13 mouse cellular contexts compared by ENCODE assay signal in the genomic region with DNA sequence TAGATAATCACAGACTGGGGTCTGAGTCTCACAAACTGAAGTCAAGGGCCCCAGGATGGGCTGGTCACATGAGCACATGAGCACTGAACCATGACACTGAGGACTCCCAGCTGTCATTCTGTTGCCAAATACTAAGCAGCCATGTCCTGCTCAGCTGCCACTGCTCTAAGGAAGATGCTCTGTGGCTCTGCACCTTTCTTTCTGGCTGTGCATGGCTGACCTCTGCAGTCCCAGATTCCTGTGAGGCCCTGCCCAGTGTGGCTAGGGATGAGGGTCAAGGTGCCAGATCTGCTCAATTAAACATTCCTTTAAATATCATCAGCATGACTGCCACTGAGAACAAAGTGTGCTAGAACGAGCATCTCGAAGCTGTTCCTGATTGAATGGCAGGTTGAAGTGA.
DNase-seq lines count a peak whose midpoint lies in the region; ATAC-seq and TF ChIP-seq lines count a peak whose summit lies in the region.
"Had no signal": no experiment of that assay in that cellular context is flagged by ENCODE, and none has a peak within 500 bp of the region (broad histone marks: within the 10 kb centered on the region; RNA-seq: fewer than 3 reads in every experiment).

No protein-coding gene starts in this region.

- H3K27ac ChIP-seq in forebrain, embryonic 13.5 days = peak overlapping the region; percentile 16; the same call in 1 of the 2 replicates
- no peak overlapping the region for H3K27ac ChIP-seq in forebrain, postnatal 0 days (ENCODE audit: low read depth, low read length)
- H3K27ac ChIP-seq in hindbrain, embryonic 11.5 days (ENCODE audit: low read depth, low read length) = no peak overlapping the region
- H3K27ac ChIP-seq in midbrain, embryonic 12.5 days (replicated peaks) = no peak overlapping the region
- no peak overlapping the region for H3K27ac ChIP-seq in intestine, embryonic 16.5 days (ENCODE audit: low read length)
- H3K27ac ChIP-seq: embryonic facial prominence, embryonic 13.5 days; limb, embryonic 10.5 days had no signal

- peak; percentile 16; the same call in 1 of the 2 replicates for ATAC-seq in forebrain, embryonic 13.5 days
- ATAC-seq in forebrain, postnatal 0 days = no peak
- ATAC-seq in hindbrain, embryonic 11.5 days (ENCODE audit: low FRiP score) = peak; percentile 75
- ATAC-seq in midbrain, embryonic 12.5 days (ENCODE audit: low FRiP score, low read depth) = peak; percentile 41; the same call in 1 of the 2 replicates
- ATAC-seq in intestine, embryonic 16.5 days = no peak

- TF ChIP-seq CTCF in forebrain, postnatal 0 days (IDR thresholded peaks at IDR 0.05; ENCODE audit: low read depth) = no peak

- peaks cover 34% of the 10 kb centered on the region for H3K4me1 ChIP-seq in forebrain, embryonic 13.5 days
- H3K4me1 ChIP-seq in forebrain, postnatal 0 days (ENCODE audit: insufficient read depth) = no peaks in the 10 kb centered on the region
- no peaks in the 10 kb centered on the region for H3K4me1 ChIP-seq in hindbrain, embryonic 11.5 days (replicated peaks; ENCODE audit: control insufficient read depth, insufficient read depth, low read length)
- H3K4me1 ChIP-seq in midbrain, embryonic 12.5 days = peaks cover 11% of the 10 kb centered on the region; the same call in 1 of the 2 replicates
- H3K4me1 ChIP-seq in intestine, embryonic 16.5 days (ENCODE audit: control insufficient read depth, insufficient read depth, low read length) = no peaks in the 10 kb centered on the region
- H3K4me1 ChIP-seq: embryonic facial prominence, embryonic 13.5 days had no signal

- no peak overlapping the region for H3K4me2 ChIP-seq in forebrain, embryonic 13.5 days
- no peak overlapping the region for H3K4me2 ChIP-seq in forebrain, postnatal 0 days (ENCODE audit: low read depth)
- no peak overlapping the region for H3K4me2 ChIP-seq in hindbrain, embryonic 11.5 days (replicated peaks; ENCODE audit: low read depth, low read length)
- H3K4me2 ChIP-seq in midbrain, embryonic 12.5 days (replicated peaks) = no peak overlapping the region
- no peak overlapping the region for H3K4me2 ChIP-seq in intestine, embryonic 16.5 days (ENCODE audit: low read depth, low read length)
- H3K4me2 ChIP-seq: embryonic facial prominence, embryonic 13.5 days had no signal

- no peaks in the 10 kb centered on the region for H3K9me3 ChIP-seq in forebrain, embryonic 13.5 days (replicated peaks)
- no peaks in the 10 kb centered on the region for H3K9me3 ChIP-seq in forebrain, postnatal 0 days (ENCODE audit: low read length)
- H3K9me3 ChIP-seq in hindbrain, embryonic 11.5 days (ENCODE audit: control insufficient read depth, low read length) = no peaks in the 10 kb centered on the region
- no peaks in the 10 kb centered on the region for H3K9me3 ChIP-seq in midbrain, embryonic 12.5 days
- H3K9me3 ChIP-seq in intestine, embryonic 16.5 days (ENCODE audit: control insufficient read depth, low read length) = no peaks in the 10 kb centered on the region
- H3K9me3 ChIP-seq: embryonic facial prominence, embryonic 13.5 days; limb, embryonic 10.5 days had no signal

- no peaks in the 10 kb centered on the region for H3K36me3 ChIP-seq in forebrain, embryonic 13.5 days (ENCODE audit: poor library complexity, severe bottlenecking)
- no peaks in the 10 kb centered on the region for H3K36me3 ChIP-seq in forebrain, postnatal 0 days (ENCODE audit: insufficient read depth)
- H3K36me3 ChIP-seq in hindbrain, embryonic 11.5 days (ENCODE audit: control insufficient read depth, insufficient read depth, low read length) = no peaks in the 10 kb centered on the region
- H3K36me3 ChIP-seq in midbrain, embryonic 12.5 days = no peaks in the 10 kb centered on the region
- H3K36me3 ChIP-seq in intestine, embryonic 16.5 days (ENCODE audit: control insufficient read depth, insufficient read depth, low read length) = no peaks in the 10 kb centered on the region
- H3K36me3 ChIP-seq: embryonic facial prominence, embryonic 13.5 days; limb, embryonic 10.5 days had no signal

- H3K4me3 ChIP-seq in forebrain, embryonic 13.5 days = no peak overlapping the region
- H3K4me3 ChIP-seq in forebrain, postnatal 0 days (ENCODE audit: low read depth, low read length) = no peak overlapping the region
- no peak overlapping the region for H3K4me3 ChIP-seq in hindbrain, embryonic 11.5 days (ENCODE audit: low read depth, low read length)
- H3K4me3 ChIP-seq in midbrain, embryonic 12.5 days = no peak overlapping the region
- no peak overlapping the region for H3K4me3 ChIP-seq in intestine, embryonic 16.5 days (ENCODE audit: low read length)
- H3K4me3 ChIP-seq: embryonic facial prominence, embryonic 13.5 days; limb, embryonic 10.5 days had no signal

- WGBS in forebrain, embryonic 13.5 days = 50% methylated on average over 2 of the region's 2 CpGs
- 21% methylated on average over 2 of the region's 2 CpGs for WGBS in forebrain, postnatal 0 days
- WGBS in hindbrain, embryonic 11.5 days = 61% methylated on average over 2 of the region's 2 CpGs
- WGBS in midbrain, embryonic 12.5 days = 56% methylated on average over 2 of the region's 2 CpGs
- WGBS in intestine, embryonic 16.5 days = 72% methylated on average over 2 of the region's 2 CpGs

- intact Hi-C loops in left cerebral cortex, postnatal 10 days (cut with DNase I) = no loop called here

- H3K9ac ChIP-seq in forebrain, embryonic 13.5 days = no peak overlapping the region
- H3K9ac ChIP-seq in forebrain, postnatal 0 days = no peak overlapping the region
- no peak overlapping the region for H3K9ac ChIP-seq in hindbrain, embryonic 11.5 days (ENCODE audit: low read depth, low read length)
- H3K9ac ChIP-seq in midbrain, embryonic 12.5 days (replicated peaks) = no peak overlapping the region
- H3K9ac ChIP-seq in intestine, embryonic 16.5 days (ENCODE audit: low read depth, low read length) = no peak overlapping the region
- H3K9ac ChIP-seq: embryonic facial prominence, embryonic 13.5 days had no signal

- no peaks in the 10 kb centered on the region for H3K27me3 ChIP-seq in forebrain, embryonic 13.5 days
- no peaks in the 10 kb centered on the region for H3K27me3 ChIP-seq in forebrain, postnatal 0 days (ENCODE audit: insufficient read depth, low read length)
- H3K27me3 ChIP-seq in hindbrain, embryonic 11.5 days (ENCODE audit: control insufficient read depth, insufficient read depth, low read length) = no peaks in the 10 kb centered on the region
- no peaks in the 10 kb centered on the region for H3K27me3 ChIP-seq in midbrain, embryonic 12.5 days
- no peaks in the 10 kb centered on the region for H3K27me3 ChIP-seq in intestine, embryonic 16.5 days (replicated peaks; ENCODE audit: control insufficient read depth, insufficient read depth, low read length)
- H3K27me3 ChIP-seq: embryonic facial prominence, embryonic 13.5 days had no signal

- DNase-seq in forebrain, postnatal 0 days = no peak
- peak; percentile 6 for DNase-seq in A20 (ENCODE audit: low read depth, low spot score)
- DNase-seq in hindbrain, embryonic 11.5 days (ENCODE audit: low spot score) = peak; percentile 12
- DNase-seq in left cerebral cortex, postnatal 10 days (ENCODE audit: extremely low spot score in 1 of 2, low spot score in 2 of 2) = no peak
- no peak for DNase-seq in spleen, postnatal 36 days (ENCODE audit: low spot score in 2 of 2)
- DNase-seq: adrenal gland, postnatal 14 days; cerebellum, adult 11 months; heart, postnatal 10 days had no signal

Comparison
In these comparisons a context has a peak if more than half of its experiments do, and no peak if none do; other contexts are left out.
1. ATAC-seq: peak in forebrain, embryonic 13.5 days (single experiment), hindbrain, embryonic 11.5 days (single experiment) and midbrain, embryonic 12.5 days (single experiment); none in forebrain, postnatal 0 days (single experiment) and intestine, embryonic 16.5 days (single experiment).
2. DNase-seq: peak in A20 (single experiment) and hindbrain, embryonic 11.5 days (single experiment); none in forebrain, postnatal 0 days (single experiment), left cerebral cortex, postnatal 10 days (0 of 2) and spleen, postnatal 36 days (0 of 2).